Mouse (Mus musculus) forebrain, embryonic 16.5 days (tissue): ENCODE measurements around the gene Csf2rb. TPM values are rescaled to one million over a fixed set of nuclear protein-coding genes. Genes with fewer than 3 reads are reported as not detected.

Experiments used
- ATAC-seq: fragments of 200-750 bp; cut with Nextera tagmentation; 2 replicates; pipeline ENCODE4 v1.8.0; 2017; ENCODE audit warnings: mild to moderate bottlenecking, moderate library complexity
- H3K27ac ChIP-seq: fragments of 300-500 bp; sonication (generic); 2 replicates; pipeline ENCODE4 v1.5.1; 2014; ENCODE audit warnings: low read length, control low read depth
- H3K27me3 ChIP-seq: fragments of 300-500 bp; sonication (generic); replicated peaks from 2 replicates; pipeline ENCODE4 v1.6.1; 2014; ENCODE audit warnings: low read length; ENCODE audit not compliant: control insufficient read depth, insufficient read depth
- H3K36me3 ChIP-seq: fragments of 300-500 bp; sonication (generic); 2 replicates; pipeline ENCODE4 v1.6.1; 2014; ENCODE audit not compliant: control insufficient read depth, insufficient read depth
- H3K4me1 ChIP-seq: fragments of 300-500 bp; sonication (generic); replicated peaks from 2 replicates; pipeline ENCODE4 v1.6.1; 2014; ENCODE audit warnings: low read length; ENCODE audit not compliant: control insufficient read depth, insufficient read depth
- H3K4me2 ChIP-seq: fragments of 300-500 bp; sonication (generic); 2 replicates; pipeline ENCODE4 v1.6.1; 2014; ENCODE audit warnings: mild to moderate bottlenecking, low read length, control low read depth
- H3K4me3 ChIP-seq: fragments of 300-500 bp; sonication (generic); replicated peaks from 2 replicates; pipeline ENCODE4 v1.5.1; 2014; ENCODE audit warnings: mild to moderate bottlenecking, low read length, control low read depth
- H3K9ac ChIP-seq: fragments of 300-500 bp; sonication (generic); replicated peaks from 2 replicates; pipeline ENCODE4 v1.6.1; 2014; ENCODE audit warnings: low read depth, low read length, control low read depth
- H3K9me3 ChIP-seq: fragments of 300-500 bp; sonication (generic); 2 replicates; pipeline ENCODE4 v1.6.1; 2016; ENCODE audit warnings: low read length; ENCODE audit not compliant: control insufficient read depth
- WGBS: fragments of 180-500 bp; shearing (Covaris S2); extraction: QIAGEN DNeasy Blood & Tissue Kit; methylation state at CpG from one replicate; pipeline ENCODE4 v1.1.7; 2014; 5-methylcytosine and 5-hydroxymethylcytosine counted together
- polyA plus RNA-seq: library from polyadenylated mRNA; unstranded; fragments of >200 nt; fragmentation: Nextera tagmentation; extraction: Ambion mirVana; gene quantifications from 2 replicates; pipeline ENCODE4 v1.2.1, GENCODE M21; 2015

Gene Csf2rb
- polyA plus RNA-seq, 1 experiment from 2014 or later, result 0.27 TPM

GRCm38 (mm10) chr15:78382115-78382514 lies 56.6 kb downstream of the Csf2rb start:
- Histone ChIP-seq H3K4me2 (no peak overlapping the region), H3K4me3 (no peak overlapping the region), H3K9me3 (no peaks in the 10 kb centered on the region), H3K27me3 (no peaks in the 10 kb centered on the region), H3K4me1 (peaks cover 12% of the 10 kb centered on the region), H3K9ac (no peak overlapping the region), H3K36me3 (no peaks in the 10 kb centered on the region), H3K27ac (no peak overlapping the region)
- no peak for ATAC-seq
- WGBS, result 84% methylated on average over 4 of the region's 4 CpGs

- peak; percentile 93 for ATAC-seq
These were observed 58.1 kb downstream of the Csf2rb start for GRCm38 (mm10) chr15:78383450-78384219.

GRCm38 (mm10) chr15:78384220-78385116 lies 58.9 kb downstream of the Csf2rb start:
- no peaks in the 10 kb centered on the region for H3K36me3 ChIP-seq
- H3K9ac ChIP-seq, result no peak overlapping the region
- H3K9me3 ChIP-seq, result no peaks in the 10 kb centered on the region
- no peaks in the 10 kb centered on the region for H3K27me3 ChIP-seq
- H3K27ac ChIP-seq, result peak overlapping the region; percentile 72
- H3K4me3 ChIP-seq, result no peak overlapping the region
- H3K4me1 ChIP-seq, result peaks cover 12% of the 10 kb centered on the region
- H3K4me2 ChIP-seq, result no peak overlapping the region
- WGBS, result 43% methylated on average over 7 of the region's 7 CpGs
- peak; percentile 78 for ATAC-seq

More at GRCm38 (mm10) chr15:78383450-78384219, 58.1 kb downstream of the Csf2rb start:
- H3K4me1 ChIP-seq, result peaks cover 12% of the 10 kb centered on the region
- no peaks in the 10 kb centered on the region for H3K36me3 ChIP-seq
- H3K27me3 ChIP-seq, result no peaks in the 10 kb centered on the region
- peak overlapping the region; percentile 72 for H3K27ac ChIP-seq
- H3K4me3 ChIP-seq, result no peak overlapping the region
- H3K9ac ChIP-seq, result no peak overlapping the region
- WGBS, result 52% methylated on average over 11 of the region's 11 CpGs
- H3K4me2 ChIP-seq, result no peak overlapping the region
- H3K9me3 ChIP-seq, result no peaks in the 10 kb centered on the region

GRCm38 (mm10) chr15:78385564-78385963 lies 60.0 kb downstream of the Csf2rb start:
- ATAC-seq, result no peak
- Histone ChIP-seq H3K4me3 (no peak overlapping the region), H3K4me1 (peaks cover 10% of the 10 kb centered on the region), H3K9me3 (no peaks in the 10 kb centered on the region), H3K36me3 (no peaks in the 10 kb centered on the region), H3K9ac (no peak overlapping the region), H3K27ac (no peak overlapping the region), H3K27me3 (no peaks in the 10 kb centered on the region), H3K4me2 (no peak overlapping the region)
- WGBS, result 82% methylated on average over 1 of the region's 1 CpGs

- Histone ChIP-seq H3K4me3 (no peak overlapping the region), H3K4me1 (no peaks in the 10 kb centered on the region), H3K27me3 (no peaks in the 10 kb centered on the region), H3K9me3 (no peaks in the 10 kb centered on the region), H3K9ac (no peak overlapping the region), H3K36me3 (no peaks in the 10 kb centered on the region), H3K4me2 (no peak overlapping the region), H3K27ac (no peak overlapping the region)
- no peak for ATAC-seq
- 83% methylated on average over 3 of the region's 3 CpGs for WGBS
These were observed 65.3 kb downstream of the Csf2rb start for GRCm38 (mm10) chr15:78390855-78391254.

- Histone ChIP-seq H3K4me2 (no peak within 1 kb of the TSS), H3K9me3 (no peaks in the 10 kb centered on the region), H3K4me1 (no peaks in the 10 kb centered on the region), H3K4me3 (no peak within 1 kb of the TSS), H3K27ac (no peak within 1 kb of the TSS), H3K9ac (no peak within 1 kb of the TSS), H3K36me3 (no peaks in the 10 kb centered on the region), H3K27me3 (no peaks in the 10 kb centered on the region)
- no peak for ATAC-seq
- 79% methylated on average over 8 of the region's 8 CpGs for WGBS
These were observed 70.0 kb downstream of the Csf2rb start, which contains the start of gene Tex33 for GRCm38 (mm10) chr15:78395478-78395962. Tex33 (minus strand) TSS chr15:78395912.

- no peaks in the 10 kb centered on the region for H3K27me3 ChIP-seq
- 80% methylated on average over 6 of the region's 6 CpGs for WGBS
- H3K36me3 ChIP-seq, result no peaks in the 10 kb centered on the region
- no peak overlapping the region for H3K4me3 ChIP-seq
- H3K4me2 ChIP-seq, result no peak overlapping the region
- no peak overlapping the region for H3K9ac ChIP-seq
- H3K9me3 ChIP-seq, result no peaks in the 10 kb centered on the region
- peaks cover 37% of the 10 kb centered on the region for H3K4me1 ChIP-seq
- no peak overlapping the region for H3K27ac ChIP-seq
- no peak for ATAC-seq
These were observed 75.8 kb downstream of the Csf2rb start for GRCm38 (mm10) chr15:78401345-78401744.

GRCm38 (mm10) chr15:78401921-78402320 lies 76.4 kb downstream of the Csf2rb start:
- no peaks in the 10 kb centered on the region for H3K9me3 ChIP-seq
- no peak overlapping the region for H3K4me3 ChIP-seq
- no peaks in the 10 kb centered on the region for H3K36me3 ChIP-seq
- ATAC-seq, result no peak
- no peak overlapping the region for H3K9ac ChIP-seq
- no peak overlapping the region for H3K4me2 ChIP-seq
- H3K27me3 ChIP-seq, result no peaks in the 10 kb centered on the region
- H3K27ac ChIP-seq, result no peak overlapping the region
- 44% methylated on average over 4 of the region's 4 CpGs for WGBS
- H3K4me1 ChIP-seq, result peaks cover 38% of the 10 kb centered on the region

GRCm38 (mm10) chr15:78402423-78402822 lies 76.9 kb downstream of the Csf2rb start:
- Histone ChIP-seq H3K27me3 (no peaks in the 10 kb centered on the region), H3K27ac (no peak overlapping the region), H3K4me3 (no peak overlapping the region), H3K4me1 (peaks cover 43% of the 10 kb centered on the region), H3K4me2 (no peak overlapping the region), H3K9me3 (no peaks in the 10 kb centered on the region), H3K9ac (no peak overlapping the region), H3K36me3 (no peaks in the 10 kb centered on the region)
- ATAC-seq, result no peak
- 73% methylated on average over 7 of the region's 7 CpGs for WGBS
